17 mouse cellular contexts compared by ENCODE assay signal in the genomic region with DNA sequence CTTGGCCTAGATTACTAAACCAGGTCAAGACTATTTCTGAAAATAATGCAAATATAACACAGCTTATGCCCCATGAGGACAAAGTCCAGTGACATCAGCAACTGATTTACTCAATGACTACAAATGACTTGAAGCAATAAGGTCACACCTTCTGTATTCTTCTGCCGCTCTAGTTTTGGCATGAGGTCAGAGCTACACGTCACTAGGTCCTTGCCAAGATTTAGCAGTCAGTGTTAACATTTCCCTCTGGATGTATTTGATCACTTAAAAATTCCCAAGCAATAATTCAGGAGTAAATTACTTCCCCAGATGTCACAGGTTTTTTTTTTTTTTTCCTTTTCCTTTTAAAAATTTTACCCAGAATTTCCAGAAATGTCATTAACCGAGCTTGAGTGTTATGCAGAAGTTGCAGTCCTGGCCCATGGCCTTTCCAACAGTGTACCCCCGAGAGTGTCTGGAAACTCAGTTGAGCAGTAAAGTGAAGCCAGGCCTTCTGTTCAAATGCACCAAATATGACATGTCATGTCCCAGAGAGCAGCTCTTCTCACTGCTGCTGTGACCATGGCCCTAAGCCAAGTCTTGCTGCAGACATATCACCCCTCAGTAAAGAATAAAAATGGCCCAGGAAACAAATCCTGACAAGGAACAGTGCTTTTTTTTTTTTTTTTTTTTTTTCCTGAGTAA.
DNase-seq lines count a peak whose midpoint lies in the region; ATAC-seq and TF ChIP-seq lines count a peak whose summit lies in the region.
"Had no signal": no experiment of that assay in that cellular context is flagged by ENCODE, and none has a peak within 500 bp of the region (broad histone marks: within the 10 kb centered on the region; RNA-seq: fewer than 3 reads in every experiment).

No protein-coding gene starts in this region.

- no peaks in the 10 kb centered on the region for H3K27me3 ChIP-seq in embryonic facial prominence, embryonic 14.5 days (replicated peaks; ENCODE audit: control insufficient read depth, insufficient read depth, low read length)
- no peaks in the 10 kb centered on the region for H3K27me3 ChIP-seq in embryonic facial prominence, embryonic 10.5 days (replicated peaks; ENCODE audit: low read depth, poor library complexity, severe bottlenecking)
- H3K27me3 ChIP-seq in hindbrain, postnatal 0 days (ENCODE audit: insufficient read depth, low read length): no peaks in the 10 kb centered on the region
- H3K27me3 ChIP-seq in hindbrain, embryonic 10.5 days (ENCODE audit: insufficient read depth, poor library complexity, severe bottlenecking): no peaks in the 10 kb centered on the region
- no peaks in the 10 kb centered on the region for H3K27me3 ChIP-seq in midbrain, postnatal 0 days (ENCODE audit: insufficient read depth, low read length)
- no peaks in the 10 kb centered on the region for H3K27me3 ChIP-seq in midbrain, embryonic 10.5 days (ENCODE audit: low read depth, poor library complexity, severe bottlenecking)
- H3K27me3 ChIP-seq: limb, embryonic 15.5 days; midbrain, embryonic 12.5 days had no signal

- no peak overlapping the region for H3K4me2 ChIP-seq in embryonic facial prominence, embryonic 14.5 days (ENCODE audit: low read depth, low read length)
- H3K4me2 ChIP-seq in hindbrain, postnatal 0 days (ENCODE audit: low read depth, low read length): no peak overlapping the region
- H3K4me2 ChIP-seq in midbrain, postnatal 0 days (ENCODE audit: low read depth, low read length, poor library complexity, severe bottlenecking): no peak overlapping the region
- H3K4me2 ChIP-seq: limb, embryonic 15.5 days; midbrain, embryonic 12.5 days had no signal

- DNase-seq in embryonic facial prominence, embryonic 14.5 days (ENCODE audit: low spot score): peak; percentile 14
- no peak for DNase-seq in embryonic facial prominence, embryonic 10.5 days (ENCODE audit: low spot score)
- DNase-seq in hindbrain, postnatal 0 days (ENCODE audit: low spot score): peak; percentile 80
- DNase-seq in hindbrain, embryonic 10.5 days (ENCODE audit: low spot score): no peak
- DNase-seq in midbrain, postnatal 0 days (ENCODE audit: low spot score): peak; percentile 85
- no peak for DNase-seq in midbrain, embryonic 10.5 days (ENCODE audit: low spot score)
- DNase-seq in adrenal gland, postnatal 14 days: no peak
- DNase-seq: adrenal gland, postnatal 10 days; cerebellum, adult 8-10 months; embryo, embryonic 11 days; gastrocnemius, postnatal 36 days; lung, adult 18-20 months; lung, postnatal 4 days; right cerebral cortex, postnatal 4 days; thymus, postnatal 36 days had no signal

- no peaks in the 10 kb centered on the region for H3K9me3 ChIP-seq in embryonic facial prominence, embryonic 14.5 days (ENCODE audit: control insufficient read depth, low read length)
- no peaks in the 10 kb centered on the region for H3K9me3 ChIP-seq in embryonic facial prominence, embryonic 10.5 days
- H3K9me3 ChIP-seq in hindbrain, postnatal 0 days (ENCODE audit: low read length): no peaks in the 10 kb centered on the region
- H3K9me3 ChIP-seq in hindbrain, embryonic 10.5 days: no peaks in the 10 kb centered on the region
- H3K9me3 ChIP-seq in midbrain, postnatal 0 days (ENCODE audit: low read length): no peaks in the 10 kb centered on the region
- H3K9me3 ChIP-seq in midbrain, embryonic 10.5 days (replicated peaks): no peaks in the 10 kb centered on the region
- H3K9me3 ChIP-seq: limb, embryonic 15.5 days; midbrain, embryonic 12.5 days had no signal

- no peak for TF ChIP-seq CTCF in hindbrain, postnatal 0 days (IDR thresholded peaks at IDR 0.05; ENCODE audit: low read depth)
- TF ChIP-seq CTCF in midbrain, postnatal 0 days (IDR thresholded peaks at IDR 0.05): no peak

- ATAC-seq in embryonic facial prominence, embryonic 14.5 days (ENCODE audit: low read depth): no peak
- ATAC-seq in hindbrain, postnatal 0 days: peak; percentile 80
- no peak for ATAC-seq in midbrain, postnatal 0 days (ENCODE audit: low FRiP score)

- no peak overlapping the region for H3K27ac ChIP-seq in embryonic facial prominence, embryonic 14.5 days (replicated peaks; ENCODE audit: low read depth, low read length)
- no peak overlapping the region for H3K27ac ChIP-seq in embryonic facial prominence, embryonic 10.5 days (replicated peaks)
- H3K27ac ChIP-seq in hindbrain, postnatal 0 days: no peak overlapping the region
- no peak overlapping the region for H3K27ac ChIP-seq in hindbrain, embryonic 10.5 days
- no peak overlapping the region for H3K27ac ChIP-seq in midbrain, postnatal 0 days (ENCODE audit: low read depth, low read length)
- no peak overlapping the region for H3K27ac ChIP-seq in midbrain, embryonic 10.5 days (replicated peaks)
- H3K27ac ChIP-seq: limb, embryonic 15.5 days; midbrain, embryonic 12.5 days had no signal

- WGBS in embryonic facial prominence, embryonic 14.5 days: 65% methylated on average over 4 of the region's 4 CpGs
- WGBS in embryonic facial prominence, embryonic 10.5 days: 83% methylated on average over 4 of the region's 4 CpGs
- WGBS in hindbrain, postnatal 0 days: 55% methylated on average over 4 of the region's 4 CpGs
- WGBS in hindbrain, embryonic 10.5 days: 84% methylated on average over 4 of the region's 4 CpGs
- 89% methylated on average over 4 of the region's 4 CpGs for WGBS in midbrain, postnatal 0 days
- 91% methylated on average over 4 of the region's 4 CpGs for WGBS in midbrain, embryonic 10.5 days

- H3K4me3 ChIP-seq in embryonic facial prominence, embryonic 14.5 days (ENCODE audit: low read depth, low read length): no peak overlapping the region
- no peak overlapping the region for H3K4me3 ChIP-seq in embryonic facial prominence, embryonic 10.5 days
- H3K4me3 ChIP-seq in hindbrain, postnatal 0 days (ENCODE audit: low read length): no peak overlapping the region
- H3K4me3 ChIP-seq in hindbrain, embryonic 10.5 days: no peak overlapping the region
- no peak overlapping the region for H3K4me3 ChIP-seq in midbrain, postnatal 0 days (ENCODE audit: low read depth, low read length)
- H3K4me3 ChIP-seq in midbrain, embryonic 10.5 days: no peak overlapping the region
- H3K4me3 ChIP-seq: limb, embryonic 15.5 days; midbrain, embryonic 12.5 days had no signal

- no peak overlapping the region for H3K9ac ChIP-seq in embryonic facial prominence, embryonic 14.5 days (ENCODE audit: low read depth, low read length)
- no peak overlapping the region for H3K9ac ChIP-seq in hindbrain, postnatal 0 days (replicated peaks; ENCODE audit: low read length)
- H3K9ac ChIP-seq in midbrain, postnatal 0 days (replicated peaks; ENCODE audit: low read length, poor library complexity, severe bottlenecking): no peak overlapping the region
- H3K9ac ChIP-seq: limb, embryonic 15.5 days; midbrain, embryonic 12.5 days had no signal

- H3K4me1 ChIP-seq in embryonic facial prominence, embryonic 14.5 days (ENCODE audit: control insufficient read depth, insufficient read depth, low read length): no peaks in the 10 kb centered on the region
- H3K4me1 ChIP-seq in embryonic facial prominence, embryonic 10.5 days: no peaks in the 10 kb centered on the region
- H3K4me1 ChIP-seq in hindbrain, postnatal 0 days (ENCODE audit: insufficient read depth, low read length): no peaks in the 10 kb centered on the region
- H3K4me1 ChIP-seq in hindbrain, embryonic 10.5 days (replicated peaks): no peaks in the 10 kb centered on the region
- H3K4me1 ChIP-seq in midbrain, postnatal 0 days (ENCODE audit: insufficient read depth, low read length): no peaks in the 10 kb centered on the region
- H3K4me1 ChIP-seq in midbrain, embryonic 10.5 days: no peaks in the 10 kb centered on the region
- H3K4me1 ChIP-seq: limb, embryonic 15.5 days; midbrain, embryonic 12.5 days had no signal

- no peaks in the 10 kb centered on the region for H3K36me3 ChIP-seq in embryonic facial prominence, embryonic 14.5 days (ENCODE audit: control insufficient read depth, insufficient read depth, low read length)
- no peaks in the 10 kb centered on the region for H3K36me3 ChIP-seq in embryonic facial prominence, embryonic 10.5 days (replicated peaks)
- H3K36me3 ChIP-seq in hindbrain, postnatal 0 days (ENCODE audit: insufficient read depth, low read length): no peaks in the 10 kb centered on the region
- no peaks in the 10 kb centered on the region for H3K36me3 ChIP-seq in hindbrain, embryonic 10.5 days
- no peaks in the 10 kb centered on the region for H3K36me3 ChIP-seq in midbrain, postnatal 0 days (ENCODE audit: insufficient read depth, low read length)
- no peaks in the 10 kb centered on the region for H3K36me3 ChIP-seq in midbrain, embryonic 10.5 days
- H3K36me3 ChIP-seq: limb, embryonic 15.5 days; midbrain, embryonic 12.5 days had no signal

Comparison
In these comparisons a context has a peak if more than half of its experiments do, and no peak if none do; other contexts are left out.
1. DNase-seq: peak in embryonic facial prominence, embryonic 14.5 days (single experiment), hindbrain, postnatal 0 days (single experiment) and midbrain, postnatal 0 days (single experiment); none in embryonic facial prominence, embryonic 10.5 days (single experiment), hindbrain, embryonic 10.5 days (single experiment), midbrain, embryonic 10.5 days (single experiment) and adrenal gland, postnatal 14 days (single experiment).